Mouse (Mus musculus) urinary bladder, postnatal 4 days (tissue): ENCODE measurements around the gene Clcn2.

ENCODE experiments used
- DNase-seq, 2 experiments: peaks; one replicate each; pipeline ENCODE4 v3.0.0; 2021 to 2022; ENCODE audit warnings: low spot score in 2 of 2

Clcn2 gene

GRCm38 (mm10) chr16:20717181-20717977, at the start of gene Clcn2, which contains the start of gene Polr2h:
Gene Clcn2 (minus strand): TSS chr16:20717746.
Gene Polr2h (plus strand): TSS chr16:20717665.
- DNase-seq = peak; percentile 97

- DNase-seq = no peak
Measured at GRCm38 (mm10) chr16:20765244-20765643, 47.7 kb upstream of the Clcn2 start.

GRCm38 (mm10) chr16:20761681-20762080, 44.1 kb upstream of the Clcn2 start:
- no peak for DNase-seq

- DNase-seq = no peak
Measured at GRCm38 (mm10) chr16:20757385-20757784, 39.8 kb upstream of the Clcn2 start.

GRCm38 (mm10) chr16:20756052-20756451, 38.5 kb upstream of the Clcn2 start:
- DNase-seq = no peak

GRCm38 (mm10) chr16:20750518-20750917, 33.0 kb upstream of the Clcn2 start:
- no peak for DNase-seq

GRCm38 (mm10) chr16:20746641-20747040, 29.1 kb upstream of the Clcn2 start:
- DNase-seq = peak; percentile 72 to 73

GRCm38 (mm10) chr16:20739845-20740244, 22.3 kb upstream of the Clcn2 start:
- no peak for DNase-seq

GRCm38 (mm10) chr16:20736823-20737222, 19.3 kb upstream of the Clcn2 start:
- no peak for DNase-seq

- no peak for DNase-seq
Measured at GRCm38 (mm10) chr16:20736168-20736567, 18.6 kb upstream of the Clcn2 start.

GRCm38 (mm10) chr16:20735651-20736050, 18.1 kb upstream of the Clcn2 start:
- DNase-seq = no peak

- DNase-seq = no peak
Measured at GRCm38 (mm10) chr16:20733731-20734730, 16.5 kb upstream of the Clcn2 start, which contains the start of gene Thpo. Gene Thpo (minus strand): TSS chr16:20734511.

GRCm38 (mm10) chr16:20732925-20733730, 15.6 kb upstream of the Clcn2 start, which contains the start of gene Chrd:
Gene Chrd (plus strand): TSS chr16:20733127.
- DNase-seq = peak; percentile 74 to 81

GRCm38 (mm10) chr16:20732251-20732924, 14.8 kb upstream of the Clcn2 start:
- no peak for DNase-seq

GRCm38 (mm10) chr16:20731688-20732087, 14.1 kb upstream of the Clcn2 start:
- DNase-seq = no peak

- no peak for DNase-seq
Measured at GRCm38 (mm10) chr16:20730293-20730711, 12.8 kb upstream of the Clcn2 start.

GRCm38 (mm10) chr16:20726384-20726783, 8.8 kb upstream of the Clcn2 start:
- no peak for DNase-seq

- DNase-seq = no peak
Measured at GRCm38 (mm10) chr16:20725750-20726149, 8.2 kb upstream of the Clcn2 start.

GRCm38 (mm10) chr16:20725321-20725720, 7.8 kb upstream of the Clcn2 start:
- no peak for DNase-seq

GRCm38 (mm10) chr16:20724338-20724748, 6.8 kb upstream of the Clcn2 start:
- peak; percentile 70 to 76 for DNase-seq

- no peak for DNase-seq
Measured at GRCm38 (mm10) chr16:20723247-20723646, 5.7 kb upstream of the Clcn2 start.
